Mouse (Mus musculus): ENCODE data around the gene Tbl2. TPM values are rescaled to one million over a fixed set of nuclear protein-coding genes. Genes with fewer than 3 reads are reported as not detected.

The Tbl2 gene
- polyA plus RNA-seq, 1 experiment from 2014 or later, result 23.6 TPM

- Histone ChIP-seq H3K27me3 (ENCODE audit: low read depth, poor library complexity, severe bottlenecking) (no peaks in the 10 kb centered on the region), H3K27ac (replicated peaks) (no peak overlapping the region), H3K4me3 (no peak overlapping the region), H3K4me1 (peaks cover 10% of the 10 kb centered on the region), H3K36me3 (peaks cover 70% of the 10 kb centered on the region), H3K9me3 (replicated peaks) (peaks cover 10% of the 10 kb centered on the region; the same call in 1 of the 2 replicates)
- 80% methylated on average over 6 of the region's 6 CpGs for WGBS
- no peak for DNase-seq (ENCODE audit: low spot score)
Observed at GRCm38 (mm10) chr5:135181776-135182175, 32.3 kb downstream of the Tbl2 start.

GRCm38 (mm10) chr5:135183131-135183861, 33.8 kb downstream of the Tbl2 start:
- Histone ChIP-seq H3K9me3 (replicated peaks) (peaks cover 10% of the 10 kb centered on the region; the same call in 1 of the 2 replicates), H3K27ac (replicated peaks) (no peak overlapping the region), H3K27me3 (ENCODE audit: low read depth, poor library complexity, severe bottlenecking) (no peaks in the 10 kb centered on the region), H3K4me3 (no peak overlapping the region), H3K36me3 (peaks cover 55% of the 10 kb centered on the region), H3K4me1 (peaks cover 10% of the 10 kb centered on the region)
- no peak for DNase-seq (ENCODE audit: low spot score)
- 56% methylated on average over 8 of the region's 8 CpGs for WGBS

GRCm38 (mm10) chr5:135185016-135185415, 35.6 kb downstream of the Tbl2 start:
- peaks cover 26% of the 10 kb centered on the region for H3K4me1 ChIP-seq
- H3K27me3 ChIP-seq (ENCODE audit: low read depth, poor library complexity, severe bottlenecking), result no peaks in the 10 kb centered on the region
- no peak for DNase-seq (ENCODE audit: low spot score)
- H3K9me3 ChIP-seq (replicated peaks), result peaks cover 10% of the 10 kb centered on the region; the same call in 1 of the 2 replicates
- no peak overlapping the region for H3K4me3 ChIP-seq
- peaks cover 49% of the 10 kb centered on the region for H3K36me3 ChIP-seq
- 91% methylated on average over 3 of the region's 3 CpGs for WGBS
- H3K27ac ChIP-seq (replicated peaks), result no peak overlapping the region

DNA sequence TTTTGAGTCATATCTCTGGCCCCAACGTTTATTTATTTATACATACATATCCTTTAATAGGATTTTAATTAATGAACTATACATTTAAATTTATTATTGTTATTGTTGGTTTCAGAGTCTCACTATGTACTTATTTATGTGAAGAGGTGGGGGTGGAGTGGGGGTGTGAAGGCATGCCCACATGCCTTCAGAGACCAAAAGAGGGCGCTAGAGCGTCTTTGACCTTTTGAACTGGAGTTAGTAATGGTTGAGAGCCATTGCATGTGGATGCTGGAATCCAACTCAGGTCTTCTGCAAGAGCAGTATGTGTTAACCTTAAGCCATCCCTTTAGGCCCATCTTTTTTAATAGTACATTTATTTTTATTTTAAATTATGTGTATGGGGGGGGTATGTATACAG, 36.1 kb downstream of the Tbl2 start:
- Histone ChIP-seq H3K4me3 (no peak overlapping the region), H3K27ac (replicated peaks) (peak overlapping the region; percentile 99; the same call in 1 of the 2 replicates), H3K9me3 (replicated peaks) (peaks cover 10% of the 10 kb centered on the region; the same call in 1 of the 2 replicates), H3K4me1 (peaks cover 30% of the 10 kb centered on the region), H3K36me3 (peaks cover 49% of the 10 kb centered on the region), H3K27me3 (ENCODE audit: low read depth, poor library complexity, severe bottlenecking) (no peaks in the 10 kb centered on the region)
- WGBS, result 34% methylated on average over 3 of the region's 3 CpGs
- DNase-seq (ENCODE audit: low spot score), result no peak

DNA sequence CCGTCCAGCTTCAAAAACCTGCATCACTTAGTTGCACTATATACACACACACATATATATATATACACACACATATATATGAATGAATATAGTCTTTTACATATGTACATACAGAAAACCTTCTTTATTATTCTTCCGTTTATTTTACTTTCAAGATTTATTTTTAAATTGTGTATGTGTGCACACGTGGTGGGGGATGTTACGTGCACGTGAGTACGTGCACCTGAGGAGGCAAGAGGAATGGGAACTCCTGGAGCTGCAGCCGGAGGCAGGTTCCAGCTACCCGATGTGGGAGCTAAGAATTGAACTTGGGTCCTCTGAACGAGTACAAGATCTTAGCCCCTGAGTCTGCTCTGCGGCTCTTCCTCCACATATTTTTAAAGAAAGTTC, 36.8 kb downstream of the Tbl2 start:
- H3K27ac ChIP-seq (replicated peaks), result peak overlapping the region; percentile 99
- 23% methylated on average over 10 of the region's 10 CpGs for WGBS

DNA sequence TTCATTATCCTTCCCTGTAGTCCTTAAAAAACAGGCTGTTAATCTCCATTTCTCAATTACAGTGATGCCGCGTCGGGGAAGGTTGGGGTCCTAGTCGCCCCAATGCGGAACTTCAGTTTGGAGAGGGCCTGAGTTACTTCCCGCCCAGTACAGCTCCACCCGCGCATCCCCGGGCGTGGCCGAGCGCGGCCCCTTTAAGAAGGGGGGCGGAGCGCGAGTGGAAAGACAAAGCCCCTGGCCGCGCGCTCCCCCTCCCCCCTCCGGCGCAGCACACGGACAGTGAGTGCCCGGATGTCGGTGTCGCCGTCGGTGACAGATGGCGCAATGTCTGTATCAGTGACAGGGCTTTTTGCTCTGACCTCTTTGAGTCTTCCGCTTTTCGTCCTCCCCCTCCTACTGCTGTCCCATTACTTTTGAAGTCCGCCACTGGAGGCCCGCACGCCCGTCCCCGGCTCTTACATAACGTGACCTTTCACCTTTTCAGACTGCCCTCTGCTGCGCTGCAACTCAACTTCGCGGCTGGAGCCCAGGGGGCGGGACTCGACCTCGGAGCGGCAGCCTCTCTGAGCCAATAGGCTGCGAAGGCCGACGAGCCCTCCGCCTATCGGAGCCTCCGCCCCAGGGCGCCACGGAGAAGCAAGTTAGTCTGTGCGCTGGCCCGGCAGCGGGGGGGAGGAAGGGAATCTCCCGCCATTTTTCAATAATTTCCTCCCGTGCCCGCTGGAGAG, 37.3 kb downstream of the Tbl2 start, which contains the start of gene Baz1b:
Gene Baz1b (plus strand): TSS at position 644 of the 728 bp plus-strand sequence.
- Histone ChIP-seq H3K4me3 (peak within 1 kb of the TSS; percentile 99), H3K27ac (replicated peaks) (peak within 1 kb of the TSS; percentile 99), H3K27me3 (ENCODE audit: low read depth, poor library complexity, severe bottlenecking) (no peaks in the 10 kb centered on the region), H3K9me3 (replicated peaks) (peaks cover 10% of the 10 kb centered on the region; the same call in 1 of the 2 replicates), H3K36me3 (peaks cover 48% of the 10 kb centered on the region), H3K4me1 (peaks cover 33% of the 10 kb centered on the region)
- DNase-seq (ENCODE audit: low spot score), result peak; percentile 99
- WGBS, result under 1% methylated on average over 57 of the region's 57 CpGs

More for the DNA sequence above, 36.8 kb downstream of the Tbl2 start:
- H3K36me3 ChIP-seq, result peaks cover 48% of the 10 kb centered on the region
- peaks cover 10% of the 10 kb centered on the region; the same call in 1 of the 2 replicates for H3K9me3 ChIP-seq (replicated peaks)
- H3K27me3 ChIP-seq (ENCODE audit: low read depth, poor library complexity, severe bottlenecking), result no peaks in the 10 kb centered on the region
- no peak for DNase-seq (ENCODE audit: low spot score)
- H3K4me3 ChIP-seq, result peak overlapping the region; percentile 99
- peaks cover 30% of the 10 kb centered on the region for H3K4me1 ChIP-seq

DNA sequence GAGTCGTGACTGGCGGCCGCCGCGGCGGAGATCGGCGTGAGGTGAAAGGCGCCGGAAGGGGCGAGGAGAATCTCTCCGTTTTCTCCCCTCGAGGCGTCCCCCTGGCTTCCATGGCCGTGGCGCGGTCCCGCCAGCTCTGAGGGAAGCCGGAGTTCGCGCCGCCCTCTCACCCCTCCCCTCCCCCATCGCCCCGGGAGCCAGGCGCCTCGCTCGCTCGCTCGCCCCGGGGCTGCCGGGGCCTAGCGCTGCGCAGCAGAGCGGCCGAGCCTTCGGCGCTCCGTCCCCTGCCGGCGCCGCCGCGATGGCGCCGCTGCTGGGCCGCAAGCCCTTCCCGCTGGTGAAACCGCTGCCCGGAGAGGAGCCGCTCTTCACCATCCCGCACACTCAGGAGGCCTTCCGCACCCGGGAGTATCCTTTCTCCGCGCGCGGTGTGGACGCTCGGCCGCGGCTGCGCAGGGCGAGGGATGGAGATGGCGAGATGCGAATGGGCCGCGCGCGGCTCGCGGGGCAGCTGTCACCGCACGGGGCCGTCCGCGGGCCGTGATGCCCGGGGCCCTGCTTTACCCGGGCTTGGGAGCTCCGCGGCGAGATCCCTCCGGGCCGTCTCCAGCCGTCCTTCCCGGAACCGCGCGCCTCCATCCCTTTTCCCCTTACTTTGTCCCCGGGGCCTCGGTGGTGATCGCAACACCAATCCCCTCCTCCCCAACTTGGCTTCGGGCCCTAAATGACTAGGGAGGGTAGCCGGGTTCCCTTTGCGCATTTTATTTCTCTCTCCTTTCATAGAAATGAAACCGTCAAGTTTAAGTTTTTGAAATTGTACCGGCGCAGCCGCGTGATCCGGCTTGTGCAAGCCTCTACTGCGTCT, 38.1 kb downstream of the Tbl2 start:
- no peak for DNase-seq (ENCODE audit: low spot score)
- H3K27me3 ChIP-seq (ENCODE audit: low read depth, poor library complexity, severe bottlenecking), result no peaks in the 10 kb centered on the region
- H3K27ac ChIP-seq (replicated peaks), result peak overlapping the region; percentile 99
- peaks cover 34% of the 10 kb centered on the region for H3K4me1 ChIP-seq
- WGBS, result under 1% methylated on average over 100 of the region's 102 CpGs
- peaks cover 10% of the 10 kb centered on the region; the same call in 1 of the 2 replicates for H3K9me3 ChIP-seq (replicated peaks)
- peaks cover 48% of the 10 kb centered on the region for H3K36me3 ChIP-seq
- H3K4me3 ChIP-seq, result peak overlapping the region; percentile 99

DNA sequence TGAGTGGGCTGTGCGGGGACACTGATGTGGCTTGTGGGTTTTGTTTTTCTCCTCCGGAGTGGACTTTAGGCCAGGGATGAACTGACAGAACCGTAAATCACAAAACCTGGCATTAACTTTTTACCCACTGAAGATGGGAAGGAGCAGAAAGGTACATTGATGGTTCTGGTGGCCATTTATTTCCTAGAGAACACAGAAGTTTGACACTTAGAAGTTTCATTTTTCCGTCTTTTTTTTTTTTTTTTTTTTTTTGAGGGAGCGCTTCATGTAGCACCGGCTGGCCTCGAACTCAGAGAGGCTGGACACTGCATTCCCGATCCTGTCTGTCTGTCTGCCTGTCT, 38.7 kb downstream of the Tbl2 start:
- no peak for DNase-seq (ENCODE audit: low spot score)
- peaks cover 37% of the 10 kb centered on the region for H3K4me1 ChIP-seq
- H3K4me3 ChIP-seq, result peak overlapping the region; percentile 99
- WGBS, result 2% methylated on average over 8 of the region's 8 CpGs
- H3K27me3 ChIP-seq (ENCODE audit: low read depth, poor library complexity, severe bottlenecking), result no peaks in the 10 kb centered on the region
- peak overlapping the region; percentile 99 for H3K27ac ChIP-seq (replicated peaks)
- H3K36me3 ChIP-seq, result peaks cover 48% of the 10 kb centered on the region
- peaks cover 10% of the 10 kb centered on the region; the same call in 1 of the 2 replicates for H3K9me3 ChIP-seq (replicated peaks)

GRCm38 (mm10) chr5:135189281-135190022, 40.0 kb downstream of the Tbl2 start:
- Histone ChIP-seq H3K9me3 (replicated peaks) (peaks cover 6% of the 10 kb centered on the region; the same call in 1 of the 2 replicates), H3K4me3 (peak overlapping the region; percentile 99), H3K27me3 (ENCODE audit: low read depth, poor library complexity, severe bottlenecking) (no peaks in the 10 kb centered on the region), H3K27ac (replicated peaks) (no peak overlapping the region), H3K36me3 (peaks cover 54% of the 10 kb centered on the region), H3K4me1 (peaks cover 34% of the 10 kb centered on the region)
- 84% methylated on average over 2 of the region's 2 CpGs for WGBS
- no peak for DNase-seq (ENCODE audit: low spot score)

DNA sequence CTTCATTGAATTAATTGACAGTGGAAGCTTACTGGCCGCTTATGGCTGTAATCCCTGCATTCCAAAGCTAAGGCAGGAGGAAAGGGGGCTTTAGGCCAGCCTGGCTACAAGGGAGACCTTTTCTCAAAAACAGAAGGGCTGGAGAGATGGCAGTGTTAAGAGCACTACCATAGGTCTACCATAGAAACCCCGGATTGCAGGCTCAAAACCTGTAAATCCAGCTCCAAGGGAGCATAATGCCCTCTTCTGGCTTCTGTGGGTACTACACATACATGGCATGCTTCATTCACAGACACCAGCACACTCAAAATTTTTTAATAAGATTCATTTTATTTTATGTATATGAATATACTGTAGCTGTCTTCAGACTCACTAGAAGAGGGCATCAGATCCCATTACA, 42.2 kb downstream of the Tbl2 start:
- WGBS, result 43% methylated on average over 2 of the region's 2 CpGs
- no peak overlapping the region for H3K27ac ChIP-seq (replicated peaks)
- no peak overlapping the region for H3K4me3 ChIP-seq
- H3K4me1 ChIP-seq, result peaks cover 27% of the 10 kb centered on the region
- no peaks in the 10 kb centered on the region for H3K27me3 ChIP-seq (ENCODE audit: low read depth, poor library complexity, severe bottlenecking)
- H3K36me3 ChIP-seq, result peaks cover 75% of the 10 kb centered on the region
- no peaks in the 10 kb centered on the region for H3K9me3 ChIP-seq (replicated peaks)
- DNase-seq (ENCODE audit: low spot score), result peak; percentile 55

DNA sequence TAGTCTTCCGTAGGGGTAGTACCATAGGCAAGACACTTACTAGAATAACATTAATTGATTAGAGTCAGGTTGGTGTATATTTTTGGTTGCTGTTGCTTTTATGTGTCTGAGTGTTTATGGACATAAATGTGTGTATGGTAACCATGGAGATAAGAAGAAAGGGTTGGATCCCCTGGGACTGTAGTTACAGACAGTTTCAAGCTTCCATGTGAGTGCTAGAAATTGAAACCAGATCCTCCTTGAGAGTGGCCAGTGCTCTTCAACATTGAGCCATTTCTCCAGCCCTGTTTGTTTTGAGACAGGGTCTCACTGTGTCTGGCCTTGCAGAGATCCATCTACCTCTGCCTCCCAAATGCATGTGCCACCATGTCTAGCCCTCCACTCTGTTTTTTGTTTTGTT, 43.0 kb downstream of the Tbl2 start:
- H3K27ac ChIP-seq (replicated peaks), result no peak overlapping the region
- no peaks in the 10 kb centered on the region for H3K9me3 ChIP-seq (replicated peaks)
- peaks cover 84% of the 10 kb centered on the region for H3K36me3 ChIP-seq
- DNase-seq (ENCODE audit: low spot score), result no peak
- H3K27me3 ChIP-seq (ENCODE audit: low read depth, poor library complexity, severe bottlenecking), result no peaks in the 10 kb centered on the region
- peaks cover 27% of the 10 kb centered on the region for H3K4me1 ChIP-seq
- WGBS, result 93% methylated on average over 1 of the region's 1 CpGs
- no peak overlapping the region for H3K4me3 ChIP-seq

- Histone ChIP-seq H3K9me3 (replicated peaks) (no peaks in the 10 kb centered on the region), H3K4me1 (peaks cover 7% of the 10 kb centered on the region), H3K27me3 (ENCODE audit: low read depth, poor library complexity, severe bottlenecking) (no peaks in the 10 kb centered on the region), H3K36me3 (peaks cover 100% of the 10 kb centered on the region), H3K27ac (replicated peaks) (no peak overlapping the region), H3K4me3 (no peak overlapping the region)
- DNase-seq (ENCODE audit: low spot score), result no peak
- WGBS, result 86% methylated on average over 6 of the region's 6 CpGs
Observed at GRCm38 (mm10) chr5:135196367-135196766, 46.9 kb downstream of the Tbl2 start.

All from midbrain, embryonic 10.5 days (tissue).